Mouse (Mus musculus) heart, embryonic 14.5 days (tissue): ENCODE data around the gene Man1b1. TPM values are rescaled to one million over a fixed set of nuclear protein-coding genes. Genes with fewer than 3 reads are reported as not detected.

Source experiments
- ATAC-seq: fragments of 200-750 bp; cut with Nextera tagmentation; 2 replicates; pipeline ENCODE4 v1.8.0; 2017; ENCODE audit warnings: low read depth, moderate TSS enrichment; ENCODE audit not compliant: insufficient number of reproducible peaks, insufficient read depth, low FRiP score
- H3K27ac ChIP-seq, 2 experiments: fragments of 200-500 bp in 1 of 2; fragments of 300-500 bp in 1 of 2; sonication (generic) in 1 of 2; replicated peaks in 1 of 2; 2 replicates each; pipeline ENCODE4 v1.5.1; 2012 to 2014; ENCODE audit warnings: low read depth in 2 of 2, low read length in 2 of 2, control low read depth in 1 of 2, mild to moderate bottlenecking in 1 of 2, mixed read lengths in 1 of 2; ENCODE audit not compliant: control insufficient read depth in 1 of 2, insufficient read depth in 1 of 2
- H3K27me3 ChIP-seq: fragments of 300-500 bp; sonication (generic); 2 replicates; pipeline ENCODE4 v1.6.1; 2014; ENCODE audit warnings: mild to moderate bottlenecking, low read length, control low read depth; ENCODE audit not compliant: control insufficient read depth, insufficient read depth
- H3K36me3 ChIP-seq: fragments of 300-500 bp; sonication (generic); 2 replicates; pipeline ENCODE4 v1.6.1; 2014; ENCODE audit warnings: mild to moderate bottlenecking, control low read depth, low read length, mixed read lengths; ENCODE audit not compliant: control insufficient read depth, insufficient read depth
- H3K4me1 ChIP-seq, 2 experiments: fragments of 200-500 bp in 1 of 2; fragments of 300-500 bp in 1 of 2; sonication (generic) in 1 of 2; 2 replicates each; pipeline ENCODE4 v1.6.1; 2012 to 2014; ENCODE audit warnings: low read length in 2 of 2, control low read depth in 1 of 2, mixed read lengths in 1 of 2; ENCODE audit not compliant: control insufficient read depth in 2 of 2, insufficient read depth in 2 of 2
- H3K4me2 ChIP-seq: fragments of 300-500 bp; sonication (generic); 2 replicates; pipeline ENCODE4 v1.6.1; 2014; ENCODE audit warnings: mild to moderate bottlenecking, low read length
- H3K4me3 ChIP-seq, 2 experiments: fragments of 200-500 bp in 1 of 2; fragments of 300-500 bp in 1 of 2; sonication (generic) in 1 of 2; 2 replicates each; pipeline ENCODE4 v1.5.1; 2012 to 2014; ENCODE audit warnings: low read length in 2 of 2, mild to moderate bottlenecking in 2 of 2, control low read depth in 1 of 2, low read depth in 1 of 2, moderate library complexity in 1 of 2; ENCODE audit not compliant: control insufficient read depth in 1 of 2, insufficient read depth in 1 of 2
- H3K9ac ChIP-seq: fragments of 300-500 bp; sonication (generic); 2 replicates; pipeline ENCODE4 v1.6.1; 2014; ENCODE audit warnings: mild to moderate bottlenecking, low read length
- H3K9me3 ChIP-seq: fragments of 300-500 bp; sonication (generic); 2 replicates; pipeline ENCODE4 v1.6.1; 2016; ENCODE audit warnings: low read length, control low read depth; ENCODE audit not compliant: control insufficient read depth
- WGBS: fragments of 180-500 bp; shearing (Covaris S2); extraction: QIAGEN DNeasy Blood & Tissue Kit; methylation state at CpG from one replicate; pipeline ENCODE4 v1.1.7; 2014; 5-methylcytosine and 5-hydroxymethylcytosine counted together
- polyA plus RNA-seq: library from polyadenylated mRNA; unstranded; fragments of >200 nt; fragmentation: Nextera tagmentation; extraction: Ambion mirVana; gene quantifications from 2 replicates; pipeline ENCODE4 v1.2.1, GENCODE M21; 2014

The Man1b1 gene
- polyA plus RNA-seq, 1 experiment from 2014 or later: 48.1 TPM

DNA sequence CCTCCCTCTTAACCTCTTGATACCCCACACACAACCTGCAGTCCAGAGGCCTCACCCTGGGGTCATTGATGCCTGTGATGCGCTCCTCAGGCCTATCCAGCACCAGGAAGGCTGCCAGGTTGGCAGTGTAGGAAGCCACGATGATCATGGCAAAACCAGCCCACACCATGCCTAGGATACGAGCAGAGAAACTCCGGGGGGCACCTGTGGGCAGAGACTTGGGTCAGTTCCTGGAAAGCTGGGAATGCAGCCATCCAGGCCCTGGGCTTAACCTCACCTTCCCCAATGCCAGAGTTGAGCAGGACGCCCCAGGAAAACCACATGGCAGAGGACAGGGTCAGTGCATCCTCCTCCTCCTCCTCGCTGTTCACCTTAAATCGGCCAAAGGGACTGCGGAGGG lies 35.0 kb upstream of the Man1b1 start:
- no peak overlapping the region for H3K27ac ChIP-seq
- H3K27me3 ChIP-seq: peaks cover 54% of the 10 kb centered on the region
- no peaks in the 10 kb centered on the region for H3K9me3 ChIP-seq
- peaks cover 0 to 6% of the 10 kb centered on the region in 2 experiments; a peak in 3 of 4 replicates for H3K4me1 ChIP-seq
- no peak overlapping the region for H3K4me2 ChIP-seq
- no peaks in the 10 kb centered on the region for H3K36me3 ChIP-seq
- no peak for ATAC-seq
- WGBS: 67% methylated on average over 8 of the region's 8 CpGs
- H3K9ac ChIP-seq: no peak overlapping the region
- no peak overlapping the region for H3K4me3 ChIP-seq

- Histone ChIP-seq H3K36me3 (no peaks in the 10 kb centered on the region), H3K27me3 (peaks cover 49% of the 10 kb centered on the region), H3K4me2 (no peak overlapping the region), H3K4me1 (no peaks in the 10 kb centered on the region), H3K9ac (no peak overlapping the region), H3K9me3 (no peaks in the 10 kb centered on the region), H3K27ac (no peak overlapping the region), H3K4me3 (no peak overlapping the region)
- no peak for ATAC-seq
- 72% methylated on average over 10 of the region's 10 CpGs for WGBS
Observed at GRCm38 (mm10) chr2:25298046-25298445, 34.1 kb upstream of the Man1b1 start.

- ATAC-seq: no peak
- no peaks in the 10 kb centered on the region for H3K9me3 ChIP-seq
- peaks cover 4 to 5% of the 10 kb centered on the region in 2 experiments; a peak in 1 of 4 replicates for H3K4me1 ChIP-seq
- H3K4me3 ChIP-seq: no peak overlapping the region
- no peaks in the 10 kb centered on the region for H3K36me3 ChIP-seq
- H3K27ac ChIP-seq: no peak overlapping the region
- peaks cover 58% of the 10 kb centered on the region for H3K27me3 ChIP-seq
- WGBS: 59% methylated on average over 3 of the region's 3 CpGs
- H3K4me2 ChIP-seq: no peak overlapping the region
- no peak overlapping the region for H3K9ac ChIP-seq
Observed at GRCm38 (mm10) chr2:25303452-25303851, 28.7 kb upstream of the Man1b1 start.

DNA sequence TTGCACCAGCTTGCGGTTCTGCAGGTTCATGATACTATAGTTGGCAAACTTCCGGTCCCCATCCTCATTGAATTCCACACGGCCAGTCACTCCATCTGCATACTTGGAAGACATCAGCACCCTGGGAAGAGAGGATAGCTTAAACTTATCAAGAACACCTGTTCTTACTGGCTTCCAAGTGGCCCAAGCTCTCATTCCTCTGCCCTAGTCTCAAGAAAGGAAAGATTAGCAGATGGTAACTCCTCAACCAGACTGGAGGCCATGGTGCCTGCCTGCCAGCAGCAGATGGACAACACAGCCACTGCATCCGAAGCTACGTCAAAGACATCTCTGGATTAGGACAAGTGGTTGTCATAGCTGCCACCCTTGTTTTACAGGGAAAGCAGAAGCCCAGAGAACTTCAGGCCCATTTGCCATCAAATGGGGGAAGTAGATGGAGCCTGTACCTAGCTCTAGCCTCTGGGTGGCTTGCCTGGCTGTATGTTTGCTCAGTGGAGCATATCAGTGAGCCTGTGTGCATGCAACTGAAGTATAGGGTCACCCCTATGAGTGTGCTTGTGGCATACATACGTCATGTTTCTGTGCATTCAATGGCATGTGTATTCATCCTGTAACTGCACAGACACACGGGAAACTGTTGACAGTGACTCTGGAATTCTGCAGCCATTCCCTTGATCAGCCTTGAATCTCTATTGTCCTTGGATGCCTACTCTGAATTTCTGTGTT lies 28.0 kb upstream of the Man1b1 start:
- H3K36me3 ChIP-seq: no peaks in the 10 kb centered on the region
- H3K4me2 ChIP-seq: no peak overlapping the region
- H3K4me3 ChIP-seq: no peak overlapping the region
- ATAC-seq: no peak
- peaks cover 4 to 5% of the 10 kb centered on the region in 2 experiments; a peak in 1 of 4 replicates for H3K4me1 ChIP-seq
- H3K27ac ChIP-seq: no peak overlapping the region
- H3K9ac ChIP-seq: no peak overlapping the region
- WGBS: 69% methylated on average over 7 of the region's 7 CpGs
- peaks cover 65% of the 10 kb centered on the region for H3K27me3 ChIP-seq
- H3K9me3 ChIP-seq: no peaks in the 10 kb centered on the region

DNA sequence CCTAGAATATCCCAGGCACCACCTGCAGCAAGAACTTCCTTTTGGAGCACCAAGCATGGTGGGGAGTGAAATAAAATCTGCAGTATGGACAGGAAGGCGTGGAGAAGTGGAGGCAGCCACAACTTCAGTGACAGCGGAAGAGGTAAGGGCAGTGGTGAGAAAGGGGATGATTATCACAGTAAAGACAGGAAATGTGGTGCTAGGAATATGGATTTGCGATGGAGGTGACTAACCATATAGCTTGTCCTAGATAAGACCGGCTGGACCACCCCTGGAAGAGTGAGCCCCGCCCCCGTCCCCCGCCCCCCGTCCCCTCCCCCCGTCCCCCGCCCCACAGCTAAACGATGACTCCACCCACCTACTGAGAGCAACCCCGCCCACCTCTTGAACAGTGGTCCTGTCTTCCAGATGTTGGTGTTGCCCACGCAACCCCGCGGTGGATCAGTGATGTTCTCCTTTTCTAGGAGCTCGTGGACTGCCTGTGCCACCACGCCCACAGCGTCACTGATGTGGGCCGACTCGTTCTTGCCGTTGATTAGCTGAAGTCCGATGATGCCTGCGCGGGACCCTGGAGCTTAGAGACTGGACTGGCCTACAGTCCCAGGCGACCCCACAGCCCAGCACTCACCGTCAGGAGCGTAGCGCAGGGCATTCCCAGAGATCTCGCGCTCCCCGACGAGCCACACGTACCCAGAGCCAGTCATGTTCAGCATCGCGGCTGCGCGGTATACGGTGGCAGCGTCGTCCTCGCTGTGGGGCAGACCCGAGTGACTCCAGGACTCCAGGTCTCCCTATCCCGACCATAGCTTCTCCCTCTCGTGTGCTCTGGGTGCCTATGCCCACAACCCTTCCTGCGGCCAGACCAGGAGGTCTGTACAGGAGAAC lies 27.2 kb upstream of the Man1b1 start:
- ATAC-seq: 0 out of 2 replicates have a peak, but pooled peaks have one; percentile 26

DNA sequence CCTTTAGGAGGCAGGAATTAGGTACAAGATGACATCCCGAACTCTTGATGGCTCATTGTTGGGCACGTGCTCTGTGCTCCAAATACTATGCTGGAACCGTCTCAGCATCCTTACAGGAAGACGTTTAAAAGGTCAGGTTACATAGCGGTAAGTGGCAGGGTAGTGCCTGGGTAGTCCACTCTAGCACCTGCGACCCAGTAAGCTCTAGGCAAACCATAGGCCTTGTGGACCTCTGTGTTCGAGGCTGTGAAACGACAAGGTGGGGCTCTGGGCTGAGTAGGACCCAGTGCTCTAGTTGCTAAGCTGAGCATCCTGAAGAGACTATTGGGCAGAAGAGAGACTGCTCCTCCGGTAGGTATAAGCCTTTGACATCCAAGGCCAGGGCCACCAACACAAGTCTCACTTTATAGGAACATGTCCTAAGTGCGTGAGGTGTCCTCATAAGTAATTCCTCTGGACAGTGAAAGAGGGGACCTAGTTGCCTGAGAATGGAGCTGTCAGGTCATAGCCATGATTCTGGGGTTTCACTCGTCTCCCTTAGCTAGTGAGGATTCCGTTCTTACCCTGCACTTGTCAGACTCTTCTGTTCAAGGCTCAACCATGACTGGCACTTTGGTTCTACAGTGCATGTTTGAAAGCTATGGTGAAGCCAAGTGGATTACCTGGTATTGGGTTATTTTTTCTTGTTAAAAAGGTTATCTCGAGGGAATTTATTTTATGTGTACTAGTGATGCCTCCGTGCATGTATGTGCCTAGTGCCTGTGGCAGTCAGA lies 26.4 kb upstream of the Man1b1 start:
- Histone ChIP-seq H3K4me2 (peak overlapping the region; percentile 73), H3K9ac (no peak overlapping the region)

More for the DNA sequence above, 27.2 kb upstream of the Man1b1 start:
- H3K4me3 ChIP-seq: peak overlapping the region; percentile 31 to 44
- peaks cover 4 to 5% of the 10 kb centered on the region in 2 experiments; a peak in 1 of 4 replicates for H3K4me1 ChIP-seq
- peak overlapping the region; percentile 25; the same call in 1 of the 2 replicates for H3K9ac ChIP-seq
- no peak overlapping the region for H3K27ac ChIP-seq
- WGBS: 3% methylated on average over 41 of the region's 45 CpGs
- H3K9me3 ChIP-seq: no peaks in the 10 kb centered on the region
- H3K27me3 ChIP-seq: peaks cover 72% of the 10 kb centered on the region
- peak overlapping the region; percentile 73 for H3K4me2 ChIP-seq
- no peaks in the 10 kb centered on the region for H3K36me3 ChIP-seq

DNA sequence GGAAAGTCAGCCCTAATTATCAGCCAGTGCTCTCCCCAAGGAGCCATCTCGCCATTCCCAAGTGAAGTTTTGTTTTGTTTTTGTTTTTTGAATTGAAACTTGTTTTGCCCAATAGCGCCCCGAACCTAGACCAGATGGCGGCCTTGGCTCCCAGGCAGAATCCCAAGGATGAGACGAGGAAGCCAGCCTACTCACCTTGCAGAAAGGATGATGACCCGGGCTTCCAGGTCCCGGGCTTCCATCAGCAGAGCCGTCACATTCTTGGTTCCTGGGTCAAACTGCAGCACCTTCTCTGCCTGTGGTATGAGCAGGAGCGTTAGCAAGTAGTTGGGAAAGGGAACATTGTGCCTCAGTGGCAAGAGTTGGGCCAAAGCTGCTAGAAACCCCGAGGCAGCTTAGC lies 22.0 kb upstream of the Man1b1 start:
- H3K27ac ChIP-seq: no peak overlapping the region
- H3K4me3 ChIP-seq: no peak overlapping the region
- 47% methylated on average over 10 of the region's 10 CpGs for WGBS
- no peak overlapping the region for H3K9ac ChIP-seq
- H3K36me3 ChIP-seq: no peaks in the 10 kb centered on the region
- peaks cover 87% of the 10 kb centered on the region for H3K27me3 ChIP-seq
- H3K9me3 ChIP-seq: no peaks in the 10 kb centered on the region
- 0 out of 4 replicates have a peak, but pooled peaks cover 0 to 1% of the 10 kb centered on the region in 2 experiments for H3K4me1 ChIP-seq
- H3K4me2 ChIP-seq: no peak overlapping the region
- ATAC-seq: no peak

More for the DNA sequence above, 26.4 kb upstream of the Man1b1 start:
- no peak for ATAC-seq
- 42% methylated on average over 14 of the region's 14 CpGs for WGBS
- H3K4me3 ChIP-seq: no peak overlapping the region
- no peak overlapping the region for H3K27ac ChIP-seq
- peaks cover 4 to 5% of the 10 kb centered on the region in 2 experiments; a peak in 1 of 4 replicates for H3K4me1 ChIP-seq
- H3K27me3 ChIP-seq: peaks cover 80% of the 10 kb centered on the region
- no peaks in the 10 kb centered on the region for H3K36me3 ChIP-seq
- no peaks in the 10 kb centered on the region for H3K9me3 ChIP-seq
